Mouse (Mus musculus) heart, postnatal 25 days (tissue): ENCODE data around the gene Trdmt1. TPM values are rescaled to one million over a fixed set of nuclear protein-coding genes. Genes with fewer than 3 reads are reported as not detected.

Experiments
- DNase-seq: peaks from one replicate; pipeline ENCODE4 v3.0.0; 2022; ENCODE audit warnings: low spot score
- intact Hi-C: fragments of 180-260 bp; cut with DNase I; formaldehyde crosslinking; loops from one replicate; pipeline ENCODE4 v1.15.1; 2025
- total RNA-seq, 2 experiments: library from RNA; stranded (reverse); gene quantifications; 2 replicates each; pipeline ENCODE4 v1.2.3; 2021

Trdmt1 gene
- total RNA-seq, 2 experiments from 2014 or later, result 6.8 to 8.6 TPM

GRCm38 (mm10) chr2:13559303-13559702, 14.8 kb upstream of the Trdmt1 start:
- no peak for DNase-seq
- intact Hi-C loops, result no loop called here

GRCm38 (mm10) chr2:13558607-13559262, 14.3 kb upstream of the Trdmt1 start:
- peak; percentile 44 for DNase-seq
- intact Hi-C loops, result no loop called here

GRCm38 (mm10) chr2:13557145-13558030, 12.9 kb upstream of the Trdmt1 start:
- DNase-seq, result no peak
- intact Hi-C loops, result no loop called here

- intact Hi-C loops, result no loop called here
- DNase-seq, result no peak
Observed at GRCm38 (mm10) chr2:13556239-13556638, 11.8 kb upstream of the Trdmt1 start.

- DNase-seq, result no peak
- intact Hi-C loops, result no loop called here
Observed at GRCm38 (mm10) chr2:13553966-13554365, 9.5 kb upstream of the Trdmt1 start.

- intact Hi-C loops, result no loop called here
- DNase-seq, result no peak
Observed at GRCm38 (mm10) chr2:13548749-13549148, 4.3 kb upstream of the Trdmt1 start.

- intact Hi-C loops, result loop anchor here (1.0 kb wide), 1 partner anchor 31 kb away; no protein-coding TSS in a partner anchor
- no peak for DNase-seq
Observed at GRCm38 (mm10) chr2:13543519-13544124, 846 bp downstream of the Trdmt1 start.

- DNase-seq, result no peak
- intact Hi-C loops, result no loop called here
Observed at GRCm38 (mm10) chr2:13539860-13540259, 4.6 kb downstream of the Trdmt1 start.

GRCm38 (mm10) chr2:13538704-13539377, 5.6 kb downstream of the Trdmt1 start:
- intact Hi-C loops, result no loop called here
- no peak for DNase-seq

- intact Hi-C loops, result no loop called here
- no peak for DNase-seq
Observed at GRCm38 (mm10) chr2:13538258-13538657, 6.2 kb downstream of the Trdmt1 start.

GRCm38 (mm10) chr2:13537733-13538132, 6.7 kb downstream of the Trdmt1 start:
- intact Hi-C loops, result no loop called here
- DNase-seq, result no peak

GRCm38 (mm10) chr2:13536747-13537146, 7.7 kb downstream of the Trdmt1 start:
- intact Hi-C loops, result no loop called here
- no peak for DNase-seq

GRCm38 (mm10) chr2:13530639-13531038, 13.8 kb downstream of the Trdmt1 start:
- no peak for DNase-seq
- intact Hi-C loops, result no loop called here

- DNase-seq, result no peak
- intact Hi-C loops, result no loop called here
Observed at GRCm38 (mm10) chr2:13529253-13529933, 15.1 kb downstream of the Trdmt1 start.

- intact Hi-C loops, result no loop called here
- no peak for DNase-seq
Observed at GRCm38 (mm10) chr2:13527531-13527930, 16.9 kb downstream of the Trdmt1 start.

GRCm38 (mm10) chr2:13527125-13527524, 17.3 kb downstream of the Trdmt1 start:
- intact Hi-C loops, result no loop called here
- DNase-seq, result no peak

GRCm38 (mm10) chr2:13526205-13526604, 18.3 kb downstream of the Trdmt1 start:
- DNase-seq, result no peak
- intact Hi-C loops, result no loop called here

GRCm38 (mm10) chr2:13523540-13524456, 20.7 kb downstream of the Trdmt1 start:
- intact Hi-C loops, result no loop called here
- no peak for DNase-seq

- intact Hi-C loops, result no loop called here
- DNase-seq, result no peak
Observed at GRCm38 (mm10) chr2:13522106-13522505, 22.4 kb downstream of the Trdmt1 start.
